Mouse (Mus musculus): ENCODE measurements at regions not wholly inside any gene's neighbourhood (a gene's known extent, or its start where the extent isn't known, plus 50 kb on each side); places are given as distances from the start of the nearest gene placed in this dataset.
A peak's percentile ranks its signal among the peaks of the same experiment; 100 is the strongest.

DNA sequence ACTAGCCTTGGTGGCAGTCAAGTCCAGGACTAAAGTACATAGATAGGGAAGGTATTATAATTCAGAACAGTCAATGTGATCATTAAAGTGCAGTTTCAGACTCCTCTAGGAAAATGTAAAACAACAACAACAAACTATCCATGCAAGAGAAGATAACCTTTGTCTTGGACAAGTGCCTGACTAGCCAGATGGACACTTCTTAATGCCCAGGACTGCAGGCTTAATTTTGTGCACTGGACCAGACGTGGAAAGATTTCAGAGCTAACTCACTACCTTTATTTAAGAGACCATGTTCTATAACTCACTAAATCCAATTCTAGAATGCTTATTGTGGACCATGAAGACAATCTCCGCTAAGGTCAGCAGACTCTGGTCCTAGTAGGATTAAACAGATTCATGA lies 215.6 kb upstream of the Stxbp5 start:
- no peaks in the 10 kb centered on the region for H3K9me3 ChIP-seq
- H3K27me3 ChIP-seq (replicated peaks): no peaks in the 10 kb centered on the region
- TF ChIP-seq FLI1 (IDR thresholded peaks at IDR 0.05; ENCODE audit: low read length): no peak
- H3K36me3 ChIP-seq (replicated peaks; ENCODE audit: low read length): no peaks in the 10 kb centered on the region
- H3K4me1 ChIP-seq: peaks cover 26% of the 10 kb centered on the region
- H3K4me3 ChIP-seq (replicated peaks): no peak overlapping the region

GRCm38 (mm10) chr10:10113256-10113655 lies 212.4 kb upstream of the Stxbp5 start:
- Histone ChIP-seq H3K9me3 (no peaks in the 10 kb centered on the region; the same call in 1 of the 2 replicates), H3K4me3 (replicated peaks) (no peak overlapping the region), H3K4me1 (peaks cover 19% of the 10 kb centered on the region), H3K27me3 (replicated peaks) (no peaks in the 10 kb centered on the region), H3K36me3 (replicated peaks; ENCODE audit: low read length) (peaks cover 14% of the 10 kb centered on the region)
- TF ChIP-seq GATA1 (IDR thresholded peaks at IDR 0.05; ENCODE audit: borderline replicate concordance, low read length): no peak
- TF ChIP-seq FLI1 (IDR thresholded peaks at IDR 0.05; ENCODE audit: low read length): no peak

DNA sequence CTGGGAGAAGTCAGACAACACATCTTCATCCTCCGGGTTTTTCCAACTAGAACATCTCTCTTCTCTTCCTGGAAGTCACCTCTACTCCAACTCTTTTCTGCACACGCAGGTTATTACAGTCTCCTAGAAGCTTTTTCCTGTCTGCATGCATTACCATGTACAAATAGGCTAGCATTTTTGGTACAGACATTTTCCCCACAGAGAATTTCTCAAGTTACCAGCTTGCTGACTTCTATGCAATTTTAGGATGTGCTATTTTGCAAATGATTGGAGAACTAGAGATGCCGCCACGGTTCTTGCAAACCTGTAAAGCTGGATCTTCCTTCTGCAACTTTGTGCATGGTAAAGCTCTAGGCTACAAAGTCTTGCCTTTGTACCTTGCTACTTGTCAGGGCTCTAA lies 210.2 kb upstream of the Stxbp5 start:
- H3K27me3 ChIP-seq (replicated peaks): no peaks in the 10 kb centered on the region
- no peaks in the 10 kb centered on the region; the same call in 1 of the 2 replicates for H3K9me3 ChIP-seq
- H3K36me3 ChIP-seq (replicated peaks; ENCODE audit: low read length): peaks cover 14% of the 10 kb centered on the region
- H3K4me1 ChIP-seq: peaks cover 35% of the 10 kb centered on the region
- TF ChIP-seq FLI1 (IDR thresholded peaks at IDR 0.05; ENCODE audit: low read length) (no peak), GATA1 (IDR thresholded peaks at IDR 0.05; ENCODE audit: borderline replicate concordance, low read length) (no peak)
- H3K4me3 ChIP-seq (replicated peaks): no peak overlapping the region

GRCm38 (mm10) chr10:10109867-10110266 lies 209.0 kb upstream of the Stxbp5 start:
- H3K36me3 ChIP-seq (replicated peaks; ENCODE audit: low read length): peaks cover 14% of the 10 kb centered on the region
- no peaks in the 10 kb centered on the region; the same call in 1 of the 2 replicates for H3K9me3 ChIP-seq
- peaks cover 35% of the 10 kb centered on the region for H3K4me1 ChIP-seq
- TF ChIP-seq GATA1 (IDR thresholded peaks at IDR 0.05; ENCODE audit: borderline replicate concordance, low read length) (no peak), FLI1 (IDR thresholded peaks at IDR 0.05; ENCODE audit: low read length) (no peak)
- H3K4me3 ChIP-seq (replicated peaks): no peak overlapping the region
- no peaks in the 10 kb centered on the region for H3K27me3 ChIP-seq (replicated peaks)

- Histone ChIP-seq H3K27me3 (replicated peaks) (no peaks in the 10 kb centered on the region), H3K9me3 (no peaks in the 10 kb centered on the region; the same call in 1 of the 2 replicates), H3K4me1 (peaks cover 28% of the 10 kb centered on the region), H3K4me3 (replicated peaks) (peak overlapping the region; percentile 82), H3K36me3 (replicated peaks; ENCODE audit: low read length) (peaks cover 14% of the 10 kb centered on the region)
- no peak for TF ChIP-seq FLI1 (IDR thresholded peaks at IDR 0.05; ENCODE audit: low read length)
- no peak for TF ChIP-seq GATA1 (IDR thresholded peaks at IDR 0.05; ENCODE audit: borderline replicate concordance, low read length)
These were observed 206.2 kb upstream of the Stxbp5 start for GRCm38 (mm10) chr10:10107123-10107525.

GRCm38 (mm10) chr10:10106646-10107045 lies 205.8 kb upstream of the Stxbp5 start:
- Histone ChIP-seq H3K4me1 (peaks cover 28% of the 10 kb centered on the region), H3K4me3 (replicated peaks) (no peak overlapping the region), H3K36me3 (replicated peaks; ENCODE audit: low read length) (peaks cover 14% of the 10 kb centered on the region), H3K9me3 (no peaks in the 10 kb centered on the region; the same call in 1 of the 2 replicates), H3K27me3 (replicated peaks) (no peaks in the 10 kb centered on the region)
- no peak for TF ChIP-seq GATA1 (IDR thresholded peaks at IDR 0.05; ENCODE audit: borderline replicate concordance, low read length)
- TF ChIP-seq FLI1 (IDR thresholded peaks at IDR 0.05; ENCODE audit: low read length): no peak

DNA sequence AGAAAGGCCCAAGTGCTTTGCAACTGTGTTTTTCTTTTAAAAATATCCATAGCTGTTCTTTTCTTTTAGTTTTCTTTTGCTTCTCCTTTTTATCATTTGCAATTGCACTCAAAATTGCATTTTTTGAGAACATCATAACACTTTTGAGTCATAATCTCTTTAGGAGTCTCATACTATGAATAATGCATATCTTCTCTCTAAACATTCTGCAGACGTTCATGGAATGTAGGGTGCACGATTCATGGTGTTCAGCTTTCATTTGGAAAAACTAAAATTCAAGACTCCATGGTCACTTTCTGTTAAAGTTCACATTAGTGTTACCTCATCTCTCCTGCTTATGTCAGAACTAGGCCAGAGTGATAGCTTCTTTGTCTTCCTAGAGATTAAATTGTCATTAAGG lies 200.8 kb upstream of the Stxbp5 start:
- H3K4me3 ChIP-seq (replicated peaks): no peak overlapping the region
- peaks cover 10% of the 10 kb centered on the region for H3K4me1 ChIP-seq
- no peaks in the 10 kb centered on the region for H3K36me3 ChIP-seq (replicated peaks; ENCODE audit: low read length)
- TF ChIP-seq FLI1 (IDR thresholded peaks at IDR 0.05; ENCODE audit: low read length) (no peak), GATA1 (IDR thresholded peaks at IDR 0.05; ENCODE audit: borderline replicate concordance, low read length) (no peak)
- no peaks in the 10 kb centered on the region for H3K9me3 ChIP-seq
- H3K27me3 ChIP-seq (replicated peaks): no peaks in the 10 kb centered on the region

DNA sequence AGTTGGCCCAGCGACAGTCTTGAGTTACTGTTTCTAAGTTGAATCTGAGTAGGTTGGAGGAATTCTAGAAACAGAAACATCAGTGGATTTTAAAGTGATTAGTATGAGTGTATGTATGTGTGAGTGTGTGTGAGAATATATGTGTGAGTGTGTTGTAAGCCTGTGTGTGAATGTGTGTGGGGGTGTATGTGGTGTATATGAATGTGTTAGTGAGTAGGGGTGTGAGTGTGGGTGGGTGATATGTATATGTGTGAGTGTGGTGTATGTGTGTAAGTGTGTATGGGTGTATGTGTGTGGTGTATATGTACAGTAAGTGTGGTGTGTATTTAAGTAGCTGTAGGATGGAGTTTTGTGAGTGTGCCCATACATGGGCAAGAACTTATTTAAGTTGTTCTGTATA lies 197.6 kb upstream of the Stxbp5 start:
- Histone ChIP-seq H3K4me1 (peaks cover 6% of the 10 kb centered on the region), H3K4me3 (replicated peaks) (no peak overlapping the region), H3K9me3 (no peaks in the 10 kb centered on the region), H3K27me3 (replicated peaks) (no peaks in the 10 kb centered on the region), H3K36me3 (replicated peaks; ENCODE audit: low read length) (no peaks in the 10 kb centered on the region)
- TF ChIP-seq GATA1 (IDR thresholded peaks at IDR 0.05; ENCODE audit: borderline replicate concordance, low read length): no peak
- no peak for TF ChIP-seq FLI1 (IDR thresholded peaks at IDR 0.05; ENCODE audit: low read length)

- no peaks in the 10 kb centered on the region for H3K27me3 ChIP-seq (replicated peaks)
- peaks cover 7% of the 10 kb centered on the region for H3K4me1 ChIP-seq
- H3K36me3 ChIP-seq (replicated peaks; ENCODE audit: low read length): no peaks in the 10 kb centered on the region
- no peak for TF ChIP-seq FLI1 (IDR thresholded peaks at IDR 0.05; ENCODE audit: low read length)
- no peak for TF ChIP-seq GATA1 (IDR thresholded peaks at IDR 0.05; ENCODE audit: borderline replicate concordance, low read length)
- H3K9me3 ChIP-seq: no peaks in the 10 kb centered on the region
- no peak overlapping the region for H3K4me3 ChIP-seq (replicated peaks)
These were observed 193.2 kb upstream of the Stxbp5 start for GRCm38 (mm10) chr10:10094113-10094512.

DNA sequence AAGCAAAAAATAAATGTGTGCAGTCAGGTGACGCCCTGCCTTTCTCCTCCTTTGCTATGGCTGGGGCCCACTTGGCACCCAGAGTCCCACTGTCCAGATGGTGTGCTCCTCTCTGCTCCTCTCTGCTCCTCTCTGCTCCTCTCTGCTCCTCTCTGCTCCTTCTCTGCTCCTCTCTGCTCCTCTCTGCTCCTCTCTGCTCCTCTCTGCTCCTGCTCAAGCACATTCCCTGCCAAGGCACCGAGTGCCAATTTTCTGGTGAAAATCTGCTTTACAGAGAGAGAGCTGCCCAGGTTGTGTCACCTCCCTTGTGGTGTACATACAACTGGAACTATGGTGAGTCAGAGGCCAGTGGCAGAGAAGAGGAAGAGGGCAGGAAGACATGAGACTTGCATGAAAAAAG lies 192.8 kb upstream of the Stxbp5 start:
- Histone ChIP-seq H3K9me3 (no peaks in the 10 kb centered on the region), H3K4me1 (peaks cover 7% of the 10 kb centered on the region), H3K36me3 (replicated peaks; ENCODE audit: low read length) (no peaks in the 10 kb centered on the region), H3K27me3 (replicated peaks) (no peaks in the 10 kb centered on the region), H3K4me3 (replicated peaks) (no peak overlapping the region)
- TF ChIP-seq FLI1 (IDR thresholded peaks at IDR 0.05; ENCODE audit: low read length): no peak
- TF ChIP-seq GATA1 (IDR thresholded peaks at IDR 0.05; ENCODE audit: borderline replicate concordance, low read length): no peak

DNA sequence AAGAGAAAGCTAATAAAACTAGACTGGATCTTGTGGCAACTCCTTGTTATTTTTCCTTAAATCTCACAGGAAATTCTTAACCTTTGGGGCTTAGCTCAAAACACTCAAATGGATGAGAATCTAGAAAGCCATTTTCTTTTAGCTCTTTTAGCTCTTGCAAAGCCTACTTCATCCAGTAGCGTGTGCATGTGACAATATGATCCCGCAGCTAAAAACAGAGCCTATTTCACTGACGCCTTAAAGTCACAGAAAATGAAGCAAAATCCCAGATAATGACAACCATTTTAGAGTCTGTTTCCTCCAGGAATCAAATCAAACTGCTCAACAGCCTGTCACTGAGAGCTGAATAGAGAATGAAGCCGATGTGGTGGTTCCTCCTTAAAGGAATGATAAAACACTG lies 185.1 kb upstream of the Stxbp5 start:
- Histone ChIP-seq H3K4me3 (replicated peaks) (no peak overlapping the region), H3K9me3 (no peaks in the 10 kb centered on the region), H3K27me3 (replicated peaks) (no peaks in the 10 kb centered on the region), H3K4me1 (no peaks in the 10 kb centered on the region), H3K36me3 (replicated peaks; ENCODE audit: low read length) (no peaks in the 10 kb centered on the region)
- TF ChIP-seq GATA1 (IDR thresholded peaks at IDR 0.05; ENCODE audit: borderline replicate concordance, low read length) (no peak), FLI1 (IDR thresholded peaks at IDR 0.05; ENCODE audit: low read length) (no peak)
